Mouse (Mus musculus): ENCODE measurements around the gene 1700001O22Rik. TPM values are rescaled to one million over a fixed set of nuclear protein-coding genes. Genes with fewer than 3 reads are reported as not detected.

Gene 1700001O22Rik
- polyA plus RNA-seq, 1 experiment from 2014 or later: 1.8 TPM

DNA sequence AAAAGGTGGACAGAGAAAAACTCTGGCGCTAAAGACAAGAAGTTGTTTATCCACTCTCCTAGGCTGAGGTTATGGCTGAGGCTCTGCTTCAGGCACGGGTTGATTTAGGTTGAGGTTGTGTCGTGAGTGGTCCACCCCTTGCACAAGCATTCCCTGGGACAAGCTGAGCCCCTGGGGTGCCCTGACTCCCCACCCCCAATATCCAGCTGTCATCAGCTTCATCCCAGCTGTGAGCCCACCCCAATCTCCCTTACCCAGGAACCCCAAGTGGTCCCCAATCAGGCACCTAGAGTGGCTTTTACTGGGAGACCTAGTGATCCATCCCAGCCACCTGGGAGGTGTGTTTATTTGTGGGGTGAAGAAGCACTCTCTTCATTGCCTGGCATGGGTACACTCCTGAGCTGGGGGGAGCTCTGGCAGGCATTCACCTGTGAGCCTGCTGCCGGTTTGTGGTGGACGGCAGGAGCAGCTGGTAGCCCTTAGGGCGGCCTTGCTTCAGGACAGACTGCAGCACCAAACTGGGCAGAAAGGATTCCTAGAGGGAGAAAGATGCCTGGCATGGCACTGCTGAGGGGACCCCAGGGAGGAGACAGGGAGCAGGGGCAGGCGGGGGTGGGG, 8.1 kb downstream of the 1700001O22Rik start:
- H3K27ac ChIP-seq (ENCODE audit: low read depth, low read length): 0 out of 2 replicates have a peak overlapping the region, but pooled peaks have one; percentile 51
- ATAC-seq (ENCODE audit: insufficient read depth, low FRiP score, low TSS enrichment) (no peak), DNase-seq (ENCODE audit: low spot score) (no peak)
- H3K4me1 ChIP-seq (ENCODE audit: control insufficient read depth, insufficient read depth, low read length): peaks cover 20% of the 10 kb centered on the region
- H3K4me3 ChIP-seq (ENCODE audit: low read depth, low read length): no peak overlapping the region
- H3K4me2 ChIP-seq (ENCODE audit: low read depth): no peak overlapping the region
- no peak overlapping the region for H3K9ac ChIP-seq (ENCODE audit: low read length)
- H3K27me3 ChIP-seq (ENCODE audit: control insufficient read depth, insufficient read depth, low read length): peaks cover 4% of the 10 kb centered on the region
- WGBS: 65% methylated on average over 7 of the region's 7 CpGs
- no peaks in the 10 kb centered on the region for H3K36me3 ChIP-seq (ENCODE audit: control insufficient read depth, insufficient read depth, low read length)
- H3K9me3 ChIP-seq (ENCODE audit: control insufficient read depth, low read length): no peaks in the 10 kb centered on the region

- peaks cover 20% of the 10 kb centered on the region for H3K4me1 ChIP-seq (ENCODE audit: control insufficient read depth, insufficient read depth, low read length)
- H3K9ac ChIP-seq (ENCODE audit: low read length): peak overlapping the region; percentile 62
- DNase-seq (ENCODE audit: low spot score): peak; percentile 96
- H3K36me3 ChIP-seq (ENCODE audit: control insufficient read depth, insufficient read depth, low read length): no peaks in the 10 kb centered on the region
- WGBS: 6% methylated on average over 48 of the region's 48 CpGs
- peak overlapping the region; percentile 28 for H3K4me3 ChIP-seq (ENCODE audit: low read depth, low read length)
- H3K27me3 ChIP-seq (ENCODE audit: control insufficient read depth, insufficient read depth, low read length): no peaks in the 10 kb centered on the region
- peak overlapping the region; percentile 56 for H3K4me2 ChIP-seq (ENCODE audit: low read depth)
- peak; percentile 72 for ATAC-seq (ENCODE audit: insufficient read depth, low FRiP score, low TSS enrichment)
- no peaks in the 10 kb centered on the region for H3K9me3 ChIP-seq (ENCODE audit: control insufficient read depth, low read length)
- peak overlapping the region; percentile 64 for H3K27ac ChIP-seq (ENCODE audit: low read depth, low read length)
Observed at GRCm38 (mm10) chr2:30794179-30795108, 9.0 kb downstream of the 1700001O22Rik start.

DNA sequence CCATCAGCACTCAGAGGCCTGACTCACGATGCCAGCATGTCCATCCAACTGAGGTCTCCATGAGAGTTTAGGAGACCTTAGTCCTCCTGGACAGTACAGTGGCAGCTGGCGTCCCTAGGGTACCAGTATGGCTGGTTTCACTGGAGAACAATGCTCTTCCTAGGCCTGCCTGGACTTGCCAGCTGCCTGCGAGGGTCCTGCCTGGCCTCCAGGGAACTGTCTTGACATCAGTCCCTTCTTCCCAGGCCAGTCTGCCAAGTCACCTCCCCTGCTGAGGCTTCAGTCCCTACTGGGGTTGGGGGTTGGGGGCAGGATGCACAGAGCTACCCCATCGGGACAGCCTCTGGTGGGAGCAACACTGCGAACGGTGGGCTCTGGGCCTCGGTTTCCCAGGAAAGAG, 11.4 kb downstream of the 1700001O22Rik start:
- H3K27ac ChIP-seq (ENCODE audit: low read depth, low read length): no peak overlapping the region
- no peak overlapping the region for H3K9ac ChIP-seq (ENCODE audit: low read length)
- H3K36me3 ChIP-seq (ENCODE audit: control insufficient read depth, insufficient read depth, low read length): no peaks in the 10 kb centered on the region
- ATAC-seq (ENCODE audit: insufficient read depth, low FRiP score, low TSS enrichment) (no peak), DNase-seq (ENCODE audit: low spot score) (no peak)
- no peak overlapping the region for H3K4me2 ChIP-seq (ENCODE audit: low read depth)
- no peak overlapping the region for H3K4me3 ChIP-seq (ENCODE audit: low read depth, low read length)
- WGBS: 80% methylated on average over 7 of the region's 7 CpGs
- no peaks in the 10 kb centered on the region for H3K9me3 ChIP-seq (ENCODE audit: control insufficient read depth, low read length)
- peaks cover 26% of the 10 kb centered on the region for H3K4me1 ChIP-seq (ENCODE audit: control insufficient read depth, insufficient read depth, low read length)
- no peaks in the 10 kb centered on the region for H3K27me3 ChIP-seq (ENCODE audit: control insufficient read depth, insufficient read depth, low read length)

DNA sequence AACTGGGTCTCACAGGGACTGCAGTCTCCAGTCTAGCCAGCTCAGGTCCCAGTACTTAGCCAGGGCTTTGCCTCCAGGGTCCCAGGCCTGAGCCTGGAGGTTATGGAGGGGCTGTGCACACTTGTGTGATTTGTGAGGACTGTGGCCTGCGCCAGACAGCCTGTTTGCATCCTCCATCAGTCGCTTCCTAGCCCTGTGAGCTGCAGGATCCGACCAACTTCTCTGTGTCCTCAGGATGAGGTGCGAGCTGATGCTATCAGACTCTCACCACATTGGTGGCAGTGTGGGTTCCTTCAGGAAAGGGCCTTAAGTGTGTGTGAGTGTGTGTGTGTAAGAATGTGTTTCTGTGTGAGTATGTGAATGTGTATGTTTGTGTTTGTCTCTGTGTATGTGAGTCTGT, 16.0 kb downstream of the 1700001O22Rik start:
- WGBS: 65% methylated on average over 4 of the region's 4 CpGs
- DNase-seq (ENCODE audit: low spot score): no peak
- no peaks in the 10 kb centered on the region for H3K27me3 ChIP-seq (ENCODE audit: control insufficient read depth, insufficient read depth, low read length)
- peak overlapping the region; percentile 35 for H3K9ac ChIP-seq (ENCODE audit: low read length)
- H3K36me3 ChIP-seq (ENCODE audit: control insufficient read depth, insufficient read depth, low read length): no peaks in the 10 kb centered on the region
- peak overlapping the region; percentile 17 for H3K27ac ChIP-seq (ENCODE audit: low read depth, low read length)
- no peak overlapping the region for H3K4me3 ChIP-seq (ENCODE audit: low read depth, low read length)
- ATAC-seq (ENCODE audit: insufficient read depth, low FRiP score, low TSS enrichment): no peak
- H3K4me1 ChIP-seq (ENCODE audit: control insufficient read depth, insufficient read depth, low read length): peaks cover 21% of the 10 kb centered on the region
- H3K4me2 ChIP-seq (ENCODE audit: low read depth): no peak overlapping the region
- H3K9me3 ChIP-seq (ENCODE audit: control insufficient read depth, low read length): no peaks in the 10 kb centered on the region

DNA sequence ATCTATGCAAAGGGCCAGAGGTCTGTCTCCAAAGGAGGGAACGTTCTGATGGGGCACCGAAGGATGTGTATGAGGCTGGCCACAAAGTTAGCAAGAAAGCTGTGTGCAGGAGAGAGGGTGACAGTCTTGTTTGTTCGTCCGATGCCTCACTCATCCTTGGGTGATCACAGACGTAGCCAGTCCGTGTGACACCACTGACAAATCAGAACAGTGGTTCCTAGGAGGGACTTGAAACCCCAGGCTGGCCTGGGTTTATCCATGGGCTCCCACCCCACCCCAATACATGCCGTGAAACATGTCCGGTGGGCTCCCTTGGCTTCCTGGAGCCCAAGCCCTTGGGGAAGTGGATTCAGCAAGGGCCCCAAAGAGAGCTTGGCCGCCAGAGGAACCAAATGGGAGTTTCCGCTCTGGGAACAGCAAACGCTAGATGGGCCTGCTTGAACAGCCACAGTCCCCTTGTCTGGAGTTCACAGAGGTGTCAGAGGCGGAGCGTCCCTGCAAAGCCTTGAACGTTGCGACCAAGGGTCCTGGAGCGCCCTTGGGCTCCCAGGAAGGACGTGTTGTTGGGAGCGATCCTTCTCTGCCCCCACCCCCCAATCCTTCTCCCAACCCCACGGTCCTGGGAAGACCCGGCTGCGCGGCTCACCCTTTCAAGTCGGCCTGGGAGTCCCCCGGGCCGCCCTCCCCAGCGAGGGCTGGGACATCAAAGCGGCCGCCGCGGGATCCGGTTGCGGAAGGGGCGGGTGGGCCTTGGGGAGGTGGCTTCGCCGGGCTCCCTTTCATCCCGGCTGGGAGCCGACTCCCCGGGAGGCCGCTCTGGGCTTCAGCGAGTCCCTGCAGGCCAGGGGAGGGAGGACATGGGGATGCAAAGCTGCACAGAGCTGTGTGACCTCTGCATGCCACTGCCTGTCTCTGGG, 19.1 kb downstream of the 1700001O22Rik start:
- no peaks in the 10 kb centered on the region for H3K27me3 ChIP-seq (ENCODE audit: control insufficient read depth, insufficient read depth, low read length)
- H3K4me3 ChIP-seq (ENCODE audit: low read depth, low read length): peak overlapping the region; percentile 8; the same call in 1 of the 2 replicates
- peak overlapping the region; percentile 64 for H3K27ac ChIP-seq (ENCODE audit: low read depth, low read length)
- no peaks in the 10 kb centered on the region for H3K9me3 ChIP-seq (ENCODE audit: control insufficient read depth, low read length)
- H3K9ac ChIP-seq (ENCODE audit: low read length): peak overlapping the region; percentile 58
- no peaks in the 10 kb centered on the region for H3K36me3 ChIP-seq (ENCODE audit: control insufficient read depth, insufficient read depth, low read length)
- H3K4me2 ChIP-seq (ENCODE audit: low read depth): peak overlapping the region; percentile 41
- peak; percentile 31; the same call in 1 of the 2 replicates for ATAC-seq (ENCODE audit: insufficient read depth, low FRiP score, low TSS enrichment)
- H3K4me1 ChIP-seq (ENCODE audit: control insufficient read depth, insufficient read depth, low read length): peaks cover 31% of the 10 kb centered on the region
- WGBS: 8% methylated on average over 38 of the region's 40 CpGs
- DNase-seq (ENCODE audit: low spot score): peak; percentile 64

DNA sequence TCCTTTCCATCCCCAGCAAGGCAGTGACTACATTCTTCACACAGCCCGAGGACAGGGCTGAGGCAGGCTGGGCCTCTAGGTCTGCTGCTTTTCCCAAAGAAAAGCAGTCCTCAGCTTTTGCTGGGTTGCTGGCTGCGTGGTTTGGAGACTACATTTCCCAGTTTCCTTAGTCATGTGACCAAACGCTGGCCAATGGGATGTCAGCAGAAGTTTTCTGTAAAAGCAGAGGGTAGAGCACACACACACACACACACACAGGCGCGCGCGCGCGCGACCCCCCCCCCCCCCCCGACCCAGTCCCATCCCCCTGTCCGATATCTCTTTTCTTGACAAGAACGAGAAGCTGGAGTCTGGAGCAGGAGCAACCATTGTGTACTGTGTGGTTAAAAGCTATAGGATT, 20.1 kb downstream of the 1700001O22Rik start:
- Histone ChIP-seq H3K9ac (ENCODE audit: low read length) (peak overlapping the region; percentile 55; the same call in 1 of the 2 replicates), H3K4me3 (ENCODE audit: low read depth, low read length) (no peak overlapping the region), H3K36me3 (ENCODE audit: control insufficient read depth, insufficient read depth, low read length) (no peaks in the 10 kb centered on the region), H3K27me3 (ENCODE audit: control insufficient read depth, insufficient read depth, low read length) (no peaks in the 10 kb centered on the region), H3K4me2 (ENCODE audit: low read depth) (peak overlapping the region; percentile 29), H3K4me1 (ENCODE audit: control insufficient read depth, insufficient read depth, low read length) (peaks cover 34% of the 10 kb centered on the region), H3K9me3 (ENCODE audit: control insufficient read depth, low read length) (no peaks in the 10 kb centered on the region), H3K27ac (ENCODE audit: low read depth, low read length) (peak overlapping the region; percentile 69; the same call in 1 of the 2 replicates)
- ATAC-seq (ENCODE audit: insufficient read depth, low FRiP score, low TSS enrichment) (peak; percentile 46), DNase-seq (ENCODE audit: low spot score) (peak; percentile 71)
- WGBS: 1% methylated on average over 13 of the region's 13 CpGs

DNA sequence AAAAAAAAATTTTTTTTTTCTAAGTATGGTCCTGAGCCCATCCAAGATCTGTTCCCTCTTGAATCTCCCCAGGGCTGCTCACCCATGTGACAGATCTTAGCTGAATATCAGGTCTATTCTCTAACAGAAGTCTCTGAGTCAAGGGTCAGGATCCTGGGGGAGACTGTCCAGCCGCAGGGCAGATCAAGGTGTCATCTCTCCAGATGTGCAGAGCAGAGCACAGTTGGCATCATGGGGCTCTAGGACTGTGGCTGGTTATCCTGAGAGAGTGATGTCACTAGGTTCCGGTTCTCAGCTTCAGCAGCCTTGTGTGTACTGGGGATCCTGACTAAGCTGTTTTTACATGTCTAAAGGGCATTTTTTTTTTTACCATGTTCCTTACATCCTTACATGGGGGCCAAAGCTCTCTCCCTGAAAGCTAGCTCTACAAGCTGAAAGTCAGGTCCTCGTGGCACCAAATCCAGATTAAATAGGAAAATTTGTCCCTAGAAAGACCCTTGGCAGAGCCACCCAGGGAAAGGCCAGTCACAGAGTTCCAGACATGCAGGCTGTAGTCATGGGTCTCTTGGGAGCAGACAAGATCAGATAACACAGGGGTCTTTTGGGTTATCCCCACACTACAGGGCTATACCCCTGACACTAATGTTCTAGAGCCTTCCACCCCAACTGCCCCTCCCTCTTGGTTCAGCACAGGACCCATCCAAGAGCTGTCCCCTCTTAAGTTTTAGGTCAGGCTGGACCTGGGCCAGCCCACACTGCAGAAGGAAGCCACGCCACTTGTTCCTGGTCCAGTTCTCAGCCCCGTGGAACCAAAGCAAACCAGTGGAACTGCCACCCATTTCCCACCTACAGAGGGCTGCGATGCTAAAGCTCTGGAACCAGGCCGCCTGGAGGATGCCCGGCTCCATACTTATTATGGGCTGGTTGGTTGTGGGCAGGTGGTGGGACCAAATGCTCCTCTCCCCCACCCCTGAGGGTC, 20.9 kb downstream of the 1700001O22Rik start:
- no peaks in the 10 kb centered on the region for H3K27me3 ChIP-seq (ENCODE audit: control insufficient read depth, insufficient read depth, low read length)

More for the DNA sequence above, 20.9 kb downstream of the 1700001O22Rik start:
- peak overlapping the region; percentile 28; the same call in 1 of the 2 replicates for H3K4me2 ChIP-seq (ENCODE audit: low read depth)
- no peak overlapping the region for H3K4me3 ChIP-seq (ENCODE audit: low read depth, low read length)
- H3K27ac ChIP-seq (ENCODE audit: low read depth, low read length): peak overlapping the region; percentile 69; the same call in 1 of the 2 replicates
- H3K9me3 ChIP-seq (ENCODE audit: control insufficient read depth, low read length): no peaks in the 10 kb centered on the region
- 76% methylated on average over 8 of the region's 8 CpGs for WGBS
- no peak for DNase-seq (ENCODE audit: low spot score)
- no peaks in the 10 kb centered on the region for H3K36me3 ChIP-seq (ENCODE audit: control insufficient read depth, insufficient read depth, low read length)
- H3K9ac ChIP-seq (ENCODE audit: low read length): peak overlapping the region; percentile 55; the same call in 1 of the 2 replicates
- 0 out of 2 replicates have a peak, but pooled peaks have one; percentile 1 for ATAC-seq (ENCODE audit: insufficient read depth, low FRiP score, low TSS enrichment)
- H3K4me1 ChIP-seq (ENCODE audit: control insufficient read depth, insufficient read depth, low read length): peaks cover 33% of the 10 kb centered on the region

Data from neural tube, embryonic 11.5 days (tissue).